Mouse (Mus musculus) cerebellum, adult 9-11 months (tissue): ENCODE measurements at regions not wholly inside any gene's neighbourhood (a gene's known extent, or its start where the extent isn't known, plus 50 kb on each side); places are given as distances from the start of the nearest gene placed in this dataset.

Source experiments
- DNase-seq: peaks from one replicate; pipeline ENCODE4 v3.0.0; 2022

DNA sequence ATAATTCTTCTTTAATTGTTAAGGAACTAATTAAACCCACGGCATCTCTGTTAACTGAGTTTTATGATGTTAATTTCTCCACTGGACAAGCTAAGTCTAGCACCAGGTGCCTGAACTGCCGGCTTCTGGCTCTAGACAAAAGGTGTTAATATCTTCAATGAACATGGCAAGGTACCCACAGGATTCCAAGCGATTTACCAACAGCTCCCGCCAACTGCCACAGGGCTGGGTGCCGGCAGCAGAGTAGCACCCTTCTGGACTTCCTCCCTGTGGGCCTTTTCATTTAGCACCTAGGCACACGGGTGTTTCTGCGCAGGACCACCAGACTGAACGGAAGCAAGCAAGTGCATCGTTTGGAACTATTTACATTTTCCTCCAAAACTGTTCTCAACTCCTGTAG lies 320.2 kb downstream of the Mycn start:
- DNase-seq: no peak

DNA sequence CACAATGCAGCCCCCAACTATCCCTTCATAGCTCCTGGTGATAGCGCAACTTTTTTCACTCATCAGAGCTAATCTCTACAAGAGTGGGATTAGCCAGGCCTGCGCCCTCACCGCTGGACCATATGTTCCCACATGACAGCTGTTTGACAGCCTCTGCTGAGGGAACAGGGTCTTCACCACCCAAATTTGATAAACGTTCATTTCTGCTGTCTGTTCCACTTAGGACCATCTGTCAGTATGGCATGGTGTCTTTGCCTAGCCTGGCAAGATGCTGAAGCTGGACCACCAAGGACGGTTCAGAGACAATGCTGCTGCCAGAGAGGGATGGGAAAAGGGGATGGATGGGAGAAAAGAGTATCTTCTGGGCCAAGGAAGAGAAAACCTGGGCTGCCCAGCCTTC lies 321.4 kb downstream of the Mycn start:
- DNase-seq: no peak

GRCm38 (mm10) chr12:12619431-12619830 lies 322.3 kb downstream of the Mycn start:
- DNase-seq: no peak

DNA sequence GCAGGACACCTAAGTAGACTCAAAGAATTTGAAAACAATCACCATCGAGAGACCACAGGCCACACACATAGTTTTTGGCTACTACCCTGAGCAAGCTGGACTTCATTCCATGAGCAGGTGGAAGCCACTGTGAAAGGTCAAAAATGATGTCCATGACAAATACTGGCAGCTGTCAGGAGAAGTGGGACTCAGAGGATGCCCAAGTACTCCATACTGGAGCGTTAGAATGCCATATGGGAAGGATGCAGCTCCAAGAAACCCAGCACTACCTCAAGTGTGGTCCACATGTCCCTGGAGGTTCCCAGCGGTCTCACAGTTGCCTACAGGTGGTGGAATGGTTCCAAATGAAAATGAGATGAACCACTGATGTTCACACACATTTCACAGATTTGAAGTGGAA lies 329.2 kb downstream of the Mycn start:
- no peak for DNase-seq

DNA sequence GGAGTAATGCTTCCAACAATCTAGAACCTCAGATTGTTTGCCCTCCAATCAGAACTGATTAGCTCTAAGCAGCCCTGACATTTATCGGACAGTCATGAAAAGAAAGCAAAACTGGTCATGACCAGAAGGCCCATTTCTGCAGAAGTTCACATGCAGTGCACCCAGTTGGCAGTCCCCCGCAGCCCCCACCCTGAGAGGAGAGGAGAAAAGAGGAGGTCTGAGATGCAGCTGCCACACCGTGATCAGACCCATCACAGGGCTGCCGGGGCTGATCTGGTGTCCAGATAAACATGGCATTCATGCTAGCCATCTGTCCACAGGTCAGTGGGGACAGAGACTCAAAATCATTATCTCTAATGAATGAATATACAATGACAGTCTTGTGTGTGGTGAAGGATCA lies 330.9 kb downstream of the Mycn start:
- no peak for DNase-seq

GRCm38 (mm10) chr12:12607995-12608394 lies 333.7 kb downstream of the Mycn start:
- no peak for DNase-seq

- no peak for DNase-seq
Observed at GRCm38 (mm10) chr12:12606911-12607310, 334.8 kb downstream of the Mycn start.

DNA sequence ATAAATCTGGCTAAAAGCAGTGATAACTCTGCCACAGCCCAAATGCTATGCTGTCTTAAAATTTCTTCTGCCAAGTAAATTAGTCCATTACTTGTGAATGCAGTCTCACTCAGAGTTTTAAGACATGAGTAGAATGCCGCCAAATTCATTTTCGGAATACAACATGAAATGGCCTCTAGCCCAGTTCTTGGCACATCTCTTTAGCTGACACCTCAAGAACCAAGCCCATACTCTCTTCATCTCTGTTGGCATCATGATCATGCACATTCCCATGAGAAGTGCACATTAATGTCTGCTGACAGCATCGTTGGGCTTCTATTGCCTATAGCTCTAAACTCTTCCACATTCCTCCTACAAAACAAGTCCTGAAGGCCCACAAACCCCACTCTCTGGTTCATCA lies 336.2 kb downstream of the Mycn start:
- no peak for DNase-seq

DNA sequence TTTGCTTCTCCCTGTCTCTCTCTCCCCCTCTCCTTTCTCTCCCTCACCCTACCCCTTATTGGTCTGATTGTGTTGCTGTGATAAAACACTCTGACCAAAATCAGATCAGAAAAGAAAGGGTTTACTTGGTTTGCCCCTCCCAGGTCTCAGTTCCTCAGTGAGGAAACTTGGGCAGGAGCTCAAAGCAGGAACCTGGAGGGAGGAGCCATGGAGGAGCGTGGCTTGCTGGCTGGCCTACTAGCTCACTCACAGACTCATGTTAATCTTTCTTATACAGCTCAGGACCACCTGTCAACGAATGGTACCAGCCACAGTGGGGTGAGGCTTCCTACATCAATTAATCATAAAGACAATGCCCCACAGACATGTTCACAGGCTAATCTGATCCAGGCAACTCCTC lies 339.4 kb downstream of the Fam49a start:
- DNase-seq: no peak

DNA sequence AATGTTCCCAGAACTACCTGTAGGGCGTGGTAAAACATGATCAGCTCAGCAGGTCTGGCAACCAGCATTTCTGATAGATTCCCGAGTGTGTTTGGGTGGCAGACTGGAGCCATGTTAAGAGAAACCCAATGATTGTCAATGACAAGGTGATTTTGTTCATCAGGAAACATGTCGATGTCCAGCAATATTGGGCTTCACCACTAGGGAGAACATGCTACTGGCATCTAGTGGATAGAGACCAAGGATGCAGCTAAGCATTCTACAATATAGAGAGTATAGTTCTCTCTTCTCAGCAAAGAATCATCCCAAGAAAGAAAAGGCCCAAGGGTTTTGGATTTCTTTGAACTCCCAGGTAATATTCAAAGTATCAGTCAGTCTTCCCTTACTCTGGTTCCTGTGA lies 333.5 kb downstream of the Fam49a start:
- DNase-seq: no peak

DNA sequence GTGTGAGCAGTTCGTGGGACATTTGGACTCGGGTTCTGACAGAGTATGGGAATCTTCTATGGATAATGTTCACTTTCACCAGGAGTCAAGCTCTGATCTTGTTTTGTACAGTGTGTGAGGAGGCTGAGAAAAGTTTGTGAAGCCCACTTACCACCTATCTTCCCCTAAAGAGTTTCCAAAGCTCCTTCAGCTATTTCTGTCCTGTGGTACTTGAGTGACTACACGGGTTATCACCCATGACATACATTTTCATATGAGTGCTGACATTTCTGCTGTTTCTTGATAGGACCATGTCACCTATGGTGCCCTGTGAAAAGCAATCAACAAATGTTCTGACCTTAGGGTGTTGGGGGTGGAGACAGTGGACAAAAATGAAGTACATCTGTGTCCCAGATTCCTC lies 332.6 kb downstream of the Fam49a start:
- DNase-seq: no peak

- DNase-seq: no peak
Observed at GRCm38 (mm10) chr12:12593343-12593742, 331.4 kb downstream of the Fam49a start.

DNA sequence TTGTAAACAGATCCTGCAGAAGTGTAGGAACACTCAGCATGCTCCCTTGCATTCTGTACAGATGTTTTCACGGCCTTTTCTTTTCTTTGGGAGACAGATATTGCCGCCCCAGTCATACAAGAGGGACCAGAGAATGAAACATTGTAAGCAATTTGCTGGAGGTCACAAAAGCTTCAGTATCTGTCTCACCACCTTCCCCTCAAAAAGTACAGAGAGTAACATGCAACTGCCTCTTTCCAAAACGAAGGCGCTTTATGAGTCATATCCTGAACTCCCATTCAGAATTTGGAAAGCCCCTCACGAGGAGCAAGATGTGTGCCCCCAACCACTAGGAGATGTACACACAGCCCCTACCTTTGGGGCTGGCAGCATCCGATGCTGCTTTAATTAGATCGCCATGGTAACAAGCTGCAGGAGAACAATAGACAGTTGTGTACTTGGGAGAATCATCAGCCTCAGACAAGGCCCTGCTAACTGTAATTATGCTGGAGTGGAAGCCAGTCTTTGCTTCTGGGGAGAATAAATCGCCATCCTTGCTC lies 328.9 kb downstream of the Fam49a start:
- DNase-seq: no peak

- DNase-seq: no peak
Observed at GRCm38 (mm10) chr12:12588771-12589370, 326.9 kb downstream of the Fam49a start.

DNA sequence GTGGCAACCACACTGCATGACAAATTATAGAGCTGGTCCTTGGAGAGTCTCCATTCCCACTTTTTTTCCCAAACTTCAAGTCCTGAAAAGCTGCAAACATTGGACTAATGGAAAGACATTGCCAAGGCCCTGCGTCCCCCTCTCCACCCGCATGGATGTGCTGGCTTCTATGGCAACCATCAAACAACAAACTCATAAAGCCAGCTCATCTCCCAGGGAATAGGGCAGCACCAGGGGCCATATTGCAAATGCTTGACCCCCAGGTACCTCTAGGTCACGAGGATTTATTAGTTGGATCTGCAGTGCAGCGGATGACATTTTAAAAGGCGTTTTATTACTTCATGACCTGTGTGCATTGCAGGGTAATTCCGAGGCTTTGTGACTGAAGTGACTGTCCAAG lies 324.5 kb downstream of the Fam49a start:
- DNase-seq: no peak

DNA sequence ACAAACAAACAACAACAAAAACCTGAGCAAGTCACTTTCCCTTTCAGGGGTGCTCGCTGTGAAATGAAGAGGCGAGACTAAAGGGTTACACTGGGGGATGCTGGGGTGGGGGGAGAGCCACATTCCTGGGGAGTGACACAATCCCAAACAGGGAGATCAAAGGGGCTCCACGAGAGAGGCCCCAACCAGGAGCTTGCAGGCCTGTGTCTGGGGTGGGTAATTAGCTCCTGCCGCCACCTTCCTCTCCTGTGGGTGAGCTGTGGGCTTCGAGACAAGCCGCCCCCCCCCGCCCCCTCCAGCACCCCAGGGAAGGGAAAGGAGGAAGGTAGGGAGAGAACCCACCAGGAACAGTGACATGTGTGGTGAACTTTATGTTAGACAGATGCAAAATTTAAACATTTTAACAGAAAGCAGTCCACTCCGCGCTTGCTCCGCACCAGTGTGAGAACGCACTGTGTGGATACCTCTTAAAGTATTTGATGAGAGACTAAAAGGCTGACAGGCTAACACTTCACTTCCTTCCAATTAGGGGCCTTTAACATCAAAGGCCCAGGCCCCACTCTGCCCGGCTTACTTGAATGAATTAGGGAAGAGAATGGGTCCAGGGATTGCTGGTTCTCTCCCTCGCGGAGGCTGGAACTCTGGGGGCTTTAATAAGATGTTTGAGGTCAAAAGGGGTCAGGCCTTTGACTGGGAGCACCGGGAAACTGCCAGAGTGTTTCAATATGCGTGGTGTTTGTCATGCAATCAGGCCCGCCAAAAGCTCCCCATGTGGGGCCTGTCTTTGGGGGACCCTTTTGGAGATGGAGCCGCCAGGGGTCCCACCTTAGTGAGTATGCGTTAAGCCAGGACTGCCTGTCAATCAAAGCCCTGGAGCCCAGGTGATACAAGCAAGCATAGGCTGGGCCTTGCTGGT lies 319.6 kb downstream of the Fam49a start:
- no peak for DNase-seq

GRCm38 (mm10) chr12:12580763-12581178 lies 318.8 kb downstream of the Fam49a start:
- no peak for DNase-seq

GRCm38 (mm10) chr12:12578278-12578677 lies 316.3 kb downstream of the Fam49a start:
- no peak for DNase-seq

DNA sequence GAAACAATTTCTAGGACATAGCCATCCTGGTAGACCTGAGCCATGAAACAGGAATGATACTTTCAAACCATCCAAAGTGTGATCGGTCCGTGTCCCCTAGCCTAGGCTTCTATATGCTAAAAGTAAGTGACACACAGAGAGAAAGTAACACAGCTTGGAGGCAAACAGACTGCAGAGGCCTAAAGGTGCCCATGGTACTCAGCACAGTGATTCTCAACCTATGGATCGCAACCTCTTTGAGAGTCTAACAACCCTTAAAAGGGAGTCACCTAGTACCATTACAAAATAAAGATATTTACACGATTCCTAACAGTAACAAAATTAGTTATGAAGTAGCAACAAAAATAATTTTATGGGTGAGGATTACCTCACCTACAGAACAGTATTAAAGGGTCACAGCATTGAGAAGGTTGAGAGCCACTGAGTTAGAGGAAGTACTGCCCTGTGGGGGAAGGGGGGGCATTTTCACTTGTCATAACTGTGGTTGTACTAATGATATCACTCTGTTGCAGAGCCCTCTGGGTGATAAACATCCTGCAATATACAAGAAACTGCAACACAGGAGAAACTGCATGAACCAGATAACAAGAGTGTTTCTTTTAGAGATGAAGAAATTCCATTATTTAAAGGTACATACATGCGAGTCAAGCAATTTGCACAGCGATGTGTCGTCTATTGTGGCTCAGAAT lies 308.8 kb downstream of the Fam49a start:
- no peak for DNase-seq

GRCm38 (mm10) chr12:12567734-12568104 lies 305.8 kb downstream of the Fam49a start:
- no peak for DNase-seq

DNA sequence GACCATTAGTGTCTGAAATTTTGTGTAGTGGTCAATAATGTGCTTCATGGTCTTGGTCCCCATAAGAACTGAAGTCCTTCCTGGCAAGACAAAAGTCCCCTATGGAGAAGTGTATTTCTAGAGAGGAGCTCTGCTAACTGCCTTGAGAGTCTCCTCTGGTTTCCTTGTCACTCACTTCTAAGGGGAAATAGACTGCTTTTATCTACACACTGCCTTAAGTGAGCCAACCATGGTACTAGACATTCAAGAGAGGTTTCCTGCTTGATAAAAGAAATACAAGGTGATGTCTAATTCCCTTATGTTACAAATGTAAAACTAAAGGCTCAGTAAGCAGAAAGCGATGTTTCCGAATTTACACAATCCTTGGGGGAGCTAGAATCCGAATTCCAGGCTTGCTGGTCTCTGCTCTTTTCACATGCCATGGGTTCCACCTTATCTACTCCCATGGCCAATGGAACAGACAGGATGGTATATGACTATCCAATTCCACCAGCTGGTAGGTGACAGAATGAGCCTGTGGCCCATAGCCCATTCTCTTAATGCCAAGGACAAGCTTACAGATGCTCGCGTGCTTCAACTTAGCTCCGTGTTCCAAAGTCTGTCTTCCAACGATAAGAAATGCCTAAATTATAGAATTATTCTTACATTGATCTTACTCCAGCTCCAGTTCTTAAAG lies 305.3 kb downstream of the Fam49a start:
- DNase-seq: no peak

DNA sequence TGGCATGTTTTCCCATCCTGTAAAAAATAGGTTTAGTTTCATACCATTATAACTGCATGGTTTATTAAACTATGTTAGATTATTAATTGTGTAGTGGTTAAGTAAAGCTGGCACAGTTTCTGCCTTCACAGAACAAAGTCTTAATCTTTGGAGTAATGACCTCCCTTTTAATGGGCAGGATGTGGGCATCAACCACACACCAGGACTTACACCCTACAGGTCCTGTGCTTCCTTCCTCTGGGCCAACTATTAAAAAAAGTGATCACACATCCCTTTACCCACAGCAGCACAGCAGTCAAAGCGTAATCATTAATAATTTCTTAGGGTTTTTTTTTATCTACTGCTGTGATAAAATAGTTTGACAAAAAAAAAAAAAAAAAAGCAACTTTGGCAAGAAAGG lies 300.3 kb downstream of the Fam49a start:
- no peak for DNase-seq

GRCm38 (mm10) chr12:12551818-12552217 lies 289.9 kb downstream of the Fam49a start:
- no peak for DNase-seq
